Mouse (Mus musculus): ENCODE data around the gene Ddx3x.
"Not testable (repeated sequence)": the region's sequence is repeated elsewhere in the genome, so short reads cannot be mapped to it uniquely, and the experiment has no call there.

- not testable (repeated sequence) for TF ChIP-seq CTCF (IDR thresholded peaks at IDR 0.05; ENCODE audit: low read depth, low read length); POLR2AphosphoS5 (IDR thresholded peaks at IDR 0.05; ENCODE audit: insufficient replicate concordance, low read depth, low read length); GATA1 (IDR thresholded peaks at IDR 0.05; ENCODE audit: borderline replicate concordance, low read length); TAL1 (conservative IDR thresholded peaks at IDR 0.05; ENCODE audit: low read depth, low read length); GATA2 (IDR thresholded peaks at IDR 0.05; ENCODE audit: borderline replicate concordance, low read depth, low read length)
These were observed 47.9 kb upstream of the Ddx3x start for GRCm38 (mm10) chrX:13232834-13233233.
